Mouse (Mus musculus): Measurements from ENCODE around the gene Mogat1. TPM values are rescaled to one million over a fixed set of nuclear protein-coding genes. Genes with fewer than 3 reads are reported as not detected.

Gene Mogat1
- polyA plus RNA-seq, 1 experiment: not detected

- Histone ChIP-seq H3K27ac (ENCODE audit: insufficient read depth, low read length) (no peak overlapping the region), H3K4me1 (ENCODE audit: control insufficient read depth, insufficient read depth, low read length) (no peaks in the 10 kb centered on the region), H3K4me3 (ENCODE audit: insufficient read depth, low read length) (no peak overlapping the region)
- TF ChIP-seq POLR2A (IDR thresholded peaks at IDR 0.05; ENCODE audit: low read depth, low read length) (no peak), CTCF (IDR thresholded peaks at IDR 0.05; ENCODE audit: borderline replicate concordance, insufficient read depth, low read length) (no peak)
Measured at GRCm38 (mm10) chr1:78507137-78507536, 3.7 kb upstream of the Mogat1 start.

GRCm38 (mm10) chr1:78511621-78512160 is 900 bp downstream of the Mogat1 start, which contains the start of gene BC035947:
Gene BC035947 (minus strand): TSS chr1:78512158.
- Histone ChIP-seq H3K4me3 (ENCODE audit: insufficient read depth, low read length) (no peak within 1 kb of the TSS), H3K27ac (ENCODE audit: insufficient read depth, low read length) (no peak within 1 kb of the TSS), H3K4me1 (ENCODE audit: control insufficient read depth, insufficient read depth, low read length) (no peaks in the 10 kb centered on the region)
- TF ChIP-seq POLR2A (IDR thresholded peaks at IDR 0.05; ENCODE audit: low read depth, low read length) (no peak), CTCF (IDR thresholded peaks at IDR 0.05; ENCODE audit: borderline replicate concordance, insufficient read depth, low read length) (no peak)

GRCm38 (mm10) chr1:78512756-78513155 is 2.0 kb downstream of the Mogat1 start:
- Histone ChIP-seq H3K4me3 (ENCODE audit: insufficient read depth, low read length) (no peak overlapping the region), H3K4me1 (ENCODE audit: control insufficient read depth, insufficient read depth, low read length) (no peaks in the 10 kb centered on the region), H3K27ac (ENCODE audit: insufficient read depth, low read length) (no peak overlapping the region)
- TF ChIP-seq POLR2A (IDR thresholded peaks at IDR 0.05; ENCODE audit: low read depth, low read length) (no peak), CTCF (IDR thresholded peaks at IDR 0.05; ENCODE audit: borderline replicate concordance, insufficient read depth, low read length) (no peak)

- TF ChIP-seq CTCF (IDR thresholded peaks at IDR 0.05; ENCODE audit: borderline replicate concordance, insufficient read depth, low read length) (no peak), POLR2A (IDR thresholded peaks at IDR 0.05; ENCODE audit: low read depth, low read length) (no peak)
- H3K4me3 ChIP-seq (ENCODE audit: insufficient read depth, low read length): no peak overlapping the region
- H3K27ac ChIP-seq (ENCODE audit: insufficient read depth, low read length): no peak overlapping the region
- H3K4me1 ChIP-seq (ENCODE audit: control insufficient read depth, insufficient read depth, low read length): no peaks in the 10 kb centered on the region
Measured at GRCm38 (mm10) chr1:78518907-78519306, 8.1 kb downstream of the Mogat1 start.

- no peak overlapping the region for H3K4me3 ChIP-seq (ENCODE audit: insufficient read depth, low read length)
- peaks cover 11% of the 10 kb centered on the region; the same call in 1 of the 2 replicates for H3K4me1 ChIP-seq (ENCODE audit: control insufficient read depth, insufficient read depth, low read length)
- no peak for TF ChIP-seq POLR2A (IDR thresholded peaks at IDR 0.05; ENCODE audit: low read depth, low read length)
- peak; percentile 95 for TF ChIP-seq CTCF (IDR thresholded peaks at IDR 0.05; ENCODE audit: borderline replicate concordance, insufficient read depth, low read length)
- H3K27ac ChIP-seq (ENCODE audit: insufficient read depth, low read length): no peak overlapping the region
Measured at GRCm38 (mm10) chr1:78525189-78525886, 14.5 kb downstream of the Mogat1 start.

GRCm38 (mm10) chr1:78528356-78528755 is 17.6 kb downstream of the Mogat1 start:
- TF ChIP-seq POLR2A (IDR thresholded peaks at IDR 0.05; ENCODE audit: low read depth, low read length): no peak
- TF ChIP-seq CTCF (IDR thresholded peaks at IDR 0.05; ENCODE audit: borderline replicate concordance, insufficient read depth, low read length): no peak
- H3K4me1 ChIP-seq (ENCODE audit: control insufficient read depth, insufficient read depth, low read length): peaks cover 14% of the 10 kb centered on the region; the same call in 1 of the 2 replicates
- no peak overlapping the region for H3K4me3 ChIP-seq (ENCODE audit: insufficient read depth, low read length)
- no peak overlapping the region for H3K27ac ChIP-seq (ENCODE audit: insufficient read depth, low read length)

- Histone ChIP-seq H3K4me1 (ENCODE audit: control insufficient read depth, insufficient read depth, low read length) (peaks cover 14% of the 10 kb centered on the region; the same call in 1 of the 2 replicates), H3K4me3 (ENCODE audit: insufficient read depth, low read length) (no peak overlapping the region), H3K27ac (ENCODE audit: insufficient read depth, low read length) (no peak overlapping the region)
- TF ChIP-seq CTCF (IDR thresholded peaks at IDR 0.05; ENCODE audit: borderline replicate concordance, insufficient read depth, low read length) (no peak), POLR2A (IDR thresholded peaks at IDR 0.05; ENCODE audit: low read depth, low read length) (no peak)
Measured at GRCm38 (mm10) chr1:78529011-78529410, 18.2 kb downstream of the Mogat1 start.

GRCm38 (mm10) chr1:78530500-78531215 is 19.9 kb downstream of the Mogat1 start:
- no peak for TF ChIP-seq CTCF (IDR thresholded peaks at IDR 0.05; ENCODE audit: borderline replicate concordance, insufficient read depth, low read length)
- TF ChIP-seq POLR2A (IDR thresholded peaks at IDR 0.05; ENCODE audit: low read depth, low read length): no peak
- Histone ChIP-seq H3K4me1 (ENCODE audit: control insufficient read depth, insufficient read depth, low read length) (peaks cover 14% of the 10 kb centered on the region; the same call in 1 of the 2 replicates), H3K4me3 (ENCODE audit: insufficient read depth, low read length) (no peak overlapping the region), H3K27ac (ENCODE audit: insufficient read depth, low read length) (no peak overlapping the region)

GRCm38 (mm10) chr1:78532184-78532800 is 21.5 kb downstream of the Mogat1 start:
- no peak overlapping the region for H3K4me3 ChIP-seq (ENCODE audit: insufficient read depth, low read length)
- H3K4me1 ChIP-seq (ENCODE audit: control insufficient read depth, insufficient read depth, low read length): peaks cover 14% of the 10 kb centered on the region; the same call in 1 of the 2 replicates
- TF ChIP-seq POLR2A (IDR thresholded peaks at IDR 0.05; ENCODE audit: low read depth, low read length): no peak
- no peak for TF ChIP-seq CTCF (IDR thresholded peaks at IDR 0.05; ENCODE audit: borderline replicate concordance, insufficient read depth, low read length)
- H3K27ac ChIP-seq (ENCODE audit: insufficient read depth, low read length): no peak overlapping the region
